ENCODE assay signal across 25 mouse cellular contexts in genomic region chr7:28328260-28328659, GRCm38 (mm10). TPM values are rescaled to one million over a fixed set of nuclear protein-coding genes. Genes with fewer than 3 reads are reported as not detected.
DNase-seq lines count a peak whose midpoint lies in the region; ATAC-seq and TF ChIP-seq lines count a peak whose summit lies in the region.
"Had no signal": no experiment of that assay in that cellular context is flagged by ENCODE, and none has a peak within 500 bp of the region (broad histone marks: within the 10 kb centered on the region; RNA-seq: fewer than 3 reads in every experiment).

No protein-coding gene starts in this region.

- peak; percentile 51; the same call in 1 of the 2 replicates for ATAC-seq in liver, embryonic 16.5 days (ENCODE audit: low read depth)
- no peak for ATAC-seq in liver, embryonic 11.5 days (replicated peaks; ENCODE audit: low FRiP score)
- peak; percentile 63 for ATAC-seq in liver, postnatal 0 days
- ATAC-seq in liver, embryonic 12.5 days, result no peak
- ATAC-seq: activated CD4-positive, CD25-positive, alpha-beta regulatory T cell, adult 4 months; CD4-positive, CD25-positive, alpha-beta regulatory T cell, adult 4 months; Patski had no signal

- no peaks in the 10 kb centered on the region for H3K27me3 ChIP-seq in liver, embryonic 16.5 days (ENCODE audit: control insufficient read depth, insufficient read depth, low read depth, low read length)
- no peaks in the 10 kb centered on the region for H3K27me3 ChIP-seq in liver, embryonic 11.5 days (replicated peaks; ENCODE audit: control insufficient read depth, insufficient read depth, low read length)
- H3K27me3 ChIP-seq in liver, postnatal 0 days (ENCODE audit: insufficient read depth, low read length), result no peaks in the 10 kb centered on the region
- H3K27me3 ChIP-seq in liver, embryonic 12.5 days (replicated peaks), result no peaks in the 10 kb centered on the region
- H3K27me3 ChIP-seq: CH12.LX, Patski had no signal

- H3K4me1 ChIP-seq in liver, embryonic 16.5 days (ENCODE audit: control insufficient read depth, low read depth, low read length), result no peaks in the 10 kb centered on the region
- H3K4me1 ChIP-seq in liver, embryonic 11.5 days (replicated peaks; ENCODE audit: control insufficient read depth, insufficient read depth, low read length), result no peaks in the 10 kb centered on the region
- no peaks in the 10 kb centered on the region for H3K4me1 ChIP-seq in liver, postnatal 0 days (ENCODE audit: insufficient read depth)
- H3K4me1 ChIP-seq in liver, embryonic 12.5 days, result no peaks in the 10 kb centered on the region; the same call in 1 of the 2 replicates

- no peak overlapping the region for H3K27ac ChIP-seq in liver, embryonic 16.5 days (ENCODE audit: low read length)
- H3K27ac ChIP-seq in liver, embryonic 11.5 days (ENCODE audit: low read depth, low read length), result no peak overlapping the region
- no peak overlapping the region for H3K27ac ChIP-seq in liver, postnatal 0 days (ENCODE audit: low read depth)
- no peak overlapping the region for H3K27ac ChIP-seq in liver, embryonic 12.5 days

- TF ChIP-seq EP300 in liver, postnatal 0 days (IDR thresholded peaks at IDR 0.05; ENCODE audit: low read depth), result no peak

- no peaks in the 10 kb centered on the region for H3K9me3 ChIP-seq in liver, embryonic 16.5 days (replicated peaks; ENCODE audit: control insufficient read depth, low read length)
- no peaks in the 10 kb centered on the region for H3K9me3 ChIP-seq in liver, embryonic 11.5 days (ENCODE audit: control insufficient read depth, low read length)
- no peaks in the 10 kb centered on the region for H3K9me3 ChIP-seq in liver, postnatal 0 days (ENCODE audit: low read length)
- no peaks in the 10 kb centered on the region for H3K9me3 ChIP-seq in liver, embryonic 12.5 days (replicated peaks)
- H3K9me3 ChIP-seq: G1E had no signal

- H3K4me3 ChIP-seq in liver, embryonic 16.5 days (ENCODE audit: low read depth, low read length), result no peak overlapping the region
- H3K4me3 ChIP-seq in liver, embryonic 11.5 days (ENCODE audit: low read depth, low read length), result no peak overlapping the region
- no peak overlapping the region for H3K4me3 ChIP-seq in liver, postnatal 0 days (ENCODE audit: low read depth, low read length)
- no peak overlapping the region for H3K4me3 ChIP-seq in liver, embryonic 12.5 days

- 78% methylated on average over 2 of the region's 2 CpGs for WGBS in liver, embryonic 16.5 days (ENCODE audit: insufficient replicate concordance)
- WGBS in liver, embryonic 11.5 days, result 93% methylated on average over 2 of the region's 2 CpGs
- 79% methylated on average over 2 of the region's 2 CpGs for WGBS in liver, postnatal 0 days (ENCODE audit: insufficient replicate concordance)
- WGBS in liver, embryonic 12.5 days (ENCODE audit: insufficient replicate concordance), result 92% methylated on average over 2 of the region's 2 CpGs

- no peak overlapping the region for H3K4me2 ChIP-seq in liver, embryonic 16.5 days (ENCODE audit: low read depth, low read length)
- no peak overlapping the region for H3K4me2 ChIP-seq in liver, embryonic 11.5 days
- no peak overlapping the region for H3K4me2 ChIP-seq in liver, postnatal 0 days (ENCODE audit: low read depth, low read length)
- H3K4me2 ChIP-seq in liver, embryonic 12.5 days, result no peak overlapping the region

- TF ChIP-seq CTCF in liver, postnatal 0 days (IDR thresholded peaks at IDR 0.05; ENCODE audit: low read depth), result no peak

- peaks cover 46% of the 10 kb centered on the region for H3K36me3 ChIP-seq in liver, embryonic 16.5 days (ENCODE audit: control insufficient read depth, insufficient read depth)
- peaks cover 62% of the 10 kb centered on the region for H3K36me3 ChIP-seq in liver, embryonic 11.5 days (ENCODE audit: control insufficient read depth, insufficient read depth, low read length)
- H3K36me3 ChIP-seq in liver, postnatal 0 days (replicated peaks; ENCODE audit: insufficient read depth, low read length), result peaks cover 75% of the 10 kb centered on the region
- H3K36me3 ChIP-seq in liver, embryonic 12.5 days, result peaks cover 99% of the 10 kb centered on the region

- peak; percentile 84 for DNase-seq in heart, adult 11 months
- DNase-seq in heart, adult 8-10 months (ENCODE audit: low spot score), result no peak
- no peak for DNase-seq in liver, embryonic 11.5 days (ENCODE audit: low spot score)
- no peak for DNase-seq in liver, postnatal 0 days
- peak; percentile 64 for DNase-seq in yolk sac, embryonic 10.5 days (ENCODE audit: low spot score)
- no peak for DNase-seq in lung, postnatal 14 days
- DNase-seq: adrenal gland, adult 2 months; adrenal gland, adult 8-10 months; adrenal gland, postnatal 10 days; adrenal gland, postnatal 14 days; adrenal gland, postnatal 25 days; adrenal gland, postnatal 36 days; B cell, adult 2 months; cerebellum, adult 11 months; cerebellum, adult 11-12 months had no signal

- no peak overlapping the region for H3K9ac ChIP-seq in liver, embryonic 16.5 days (ENCODE audit: low read depth, low read length)
- no peak overlapping the region for H3K9ac ChIP-seq in liver, embryonic 11.5 days (ENCODE audit: low read depth, low read length)
- no peak overlapping the region for H3K9ac ChIP-seq in liver, postnatal 0 days (replicated peaks)
- H3K9ac ChIP-seq in liver, embryonic 12.5 days, result no peak overlapping the region

RNA-seq across cellular contexts. Expression of gene Supt5, which starts 10.3 kb away (rescaled TPM):
- total RNA-seq in heart, adult 8-10 months (2022), result 10 to 100 TPM; 56.0 to 63.2 (median 57.6) TPM
- 31.3 and 34.0 TPM in 2 replicates for polyA plus RNA-seq in liver, embryonic 16.5 days (2015; fragmentation: Nextera tagmentation; extraction: Ambion mirVana)
- polyA plus RNA-seq in liver, embryonic 11.5 days (2014; fragmentation: Nextera tagmentation; extraction: Ambion mirVana), result 77.9 and 78.9 TPM in 2 replicates
- polyA plus RNA-seq in liver, postnatal 0 days (2015; fragmentation: Nextera tagmentation; extraction: Ambion mirVana), result 18.7 and 21.0 TPM in 2 replicates
- polyA plus RNA-seq in liver, embryonic 12.5 days (2016; fragmentation: Nextera tagmentation; extraction: Ambion mirVana), result 54.0 TPM in 2 replicates

RNA-seq across cellular contexts. Expression of gene Timm50, which starts 16.4 kb away (rescaled TPM):
- total RNA-seq in heart, adult 8-10 months (2022), result 10 to 100 TPM; 59.2 to 68.5 (median 64.4) TPM
- 66.1 and 67.9 TPM in 2 replicates for polyA plus RNA-seq in liver, embryonic 16.5 days (2015; fragmentation: Nextera tagmentation; extraction: Ambion mirVana)
- polyA plus RNA-seq in liver, embryonic 11.5 days (2014; fragmentation: Nextera tagmentation; extraction: Ambion mirVana), result 217 and 224 TPM in 2 replicates
- 52.0 and 53.9 TPM in 2 replicates for polyA plus RNA-seq in liver, postnatal 0 days (2015; fragmentation: Nextera tagmentation; extraction: Ambion mirVana)
- polyA plus RNA-seq in liver, embryonic 12.5 days (2016; fragmentation: Nextera tagmentation; extraction: Ambion mirVana), result 137 and 146 TPM in 2 replicates

RNA-seq across cellular contexts. Expression of gene Rps16, which starts 22.2 kb away (rescaled TPM):
- 100 to 1,000 TPM; 472 to 574 (median 541) TPM for total RNA-seq in heart, adult 8-10 months (2022)
- polyA plus RNA-seq in liver, embryonic 16.5 days (2015; fragmentation: Nextera tagmentation; extraction: Ambion mirVana), result 531 and 598 TPM in 2 replicates
- 1,377 and 1,547 TPM in 2 replicates for polyA plus RNA-seq in liver, embryonic 11.5 days (2014; fragmentation: Nextera tagmentation; extraction: Ambion mirVana)
- polyA plus RNA-seq in liver, postnatal 0 days (2015; fragmentation: Nextera tagmentation; extraction: Ambion mirVana), result 653 and 673 TPM in 2 replicates
- polyA plus RNA-seq in liver, embryonic 12.5 days (2016; fragmentation: Nextera tagmentation; extraction: Ambion mirVana), result 986 and 994 TPM in 2 replicates

RNA-seq across cellular contexts. Expression of gene Dll3, which starts 26.2 kb away (rescaled TPM):
- not detected for total RNA-seq in heart, adult 8-10 months (2022)
- polyA plus RNA-seq in liver, embryonic 16.5 days (2015; fragmentation: Nextera tagmentation; extraction: Ambion mirVana), result not detected in 2 replicates
- 0.31 and 0.62 TPM in 2 replicates for polyA plus RNA-seq in liver, embryonic 11.5 days (2014; fragmentation: Nextera tagmentation; extraction: Ambion mirVana)
- polyA plus RNA-seq in liver, postnatal 0 days (2015; fragmentation: Nextera tagmentation; extraction: Ambion mirVana), result 0.12 TPM in 1 of 2 replicates, not detected in the other
- polyA plus RNA-seq in liver, embryonic 12.5 days (2016; fragmentation: Nextera tagmentation; extraction: Ambion mirVana), result 0.10 and 0.31 TPM in 2 replicates
- total RNA-seq: adrenal gland, postnatal 25 days had no signal
- polyA plus RNA-seq: CD4-positive, CD25-positive, alpha-beta regulatory T cell, adult 4 months had no signal

RNA-seq across cellular contexts. Expression of gene Selenov, which starts 37.3 kb away (rescaled TPM):
- total RNA-seq in heart, adult 8-10 months (2022), result not detected
- polyA plus RNA-seq in liver, embryonic 16.5 days (2015; fragmentation: Nextera tagmentation; extraction: Ambion mirVana), result not detected in 2 replicates
- not detected in 2 replicates for polyA plus RNA-seq in liver, embryonic 11.5 days (2014; fragmentation: Nextera tagmentation; extraction: Ambion mirVana)
- 0.12 TPM in 1 of 2 replicates, not detected in the other for polyA plus RNA-seq in liver, postnatal 0 days (2015; fragmentation: Nextera tagmentation; extraction: Ambion mirVana)
- not detected in 2 replicates for polyA plus RNA-seq in liver, embryonic 12.5 days (2016; fragmentation: Nextera tagmentation; extraction: Ambion mirVana)
- total RNA-seq: adrenal gland, adult 18-20 months; adrenal gland, adult 2 months; adrenal gland, postnatal 14 days; adrenal gland, postnatal 25 days; CH12.LX; G1E; MEL had no signal
- polyA plus RNA-seq: activated CD4-positive, CD25-positive, alpha-beta regulatory T cell, adult 4 months; adrenal gland, adult 2 months; C2C12; CD4-positive, CD25-positive, alpha-beta regulatory T cell, adult 4 months; G1E; Patski had no signal

Comparison
In these comparisons a context has a peak if more than half of its experiments do, and no peak if none do; other contexts are left out.
1. DNase-seq: peak in heart, adult 11 months (single experiment) and yolk sac, embryonic 10.5 days (single experiment); none in heart, adult 8-10 months (single experiment), liver, embryonic 11.5 days (single experiment), liver, postnatal 0 days (single experiment) and lung, postnatal 14 days (single experiment).
2. ATAC-seq: peak in liver, embryonic 16.5 days (single experiment) and liver, postnatal 0 days (single experiment); none in liver, embryonic 11.5 days (single experiment) and liver, embryonic 12.5 days (single experiment).